Mouse (Mus musculus) testis, adult 2 months (tissue): ENCODE data around the gene Lrrc38.
A peak's percentile ranks its signal among the peaks of the same experiment; 100 is the strongest.

Source experiments
- CTCF ChIP-seq: fragments of 200-500 bp; IDR thresholded peaks from 2 replicates; pipeline ENCODE4 v1.5.1; 2012; ENCODE audit warnings: low read depth, mild to moderate bottlenecking, inconsistent platforms, low read length, moderate library complexity; ENCODE audit not compliant: control insufficient read depth, insufficient read depth, insufficient replicate concordance
- POLR2A ChIP-seq: fragments of 200-500 bp; IDR thresholded peaks from 2 replicates; pipeline ENCODE4 v1.6.1; 2012; ENCODE audit warnings: low read depth, mild to moderate bottlenecking, inconsistent platforms, low read length, moderate library complexity; ENCODE audit not compliant: control insufficient read depth

DNA sequence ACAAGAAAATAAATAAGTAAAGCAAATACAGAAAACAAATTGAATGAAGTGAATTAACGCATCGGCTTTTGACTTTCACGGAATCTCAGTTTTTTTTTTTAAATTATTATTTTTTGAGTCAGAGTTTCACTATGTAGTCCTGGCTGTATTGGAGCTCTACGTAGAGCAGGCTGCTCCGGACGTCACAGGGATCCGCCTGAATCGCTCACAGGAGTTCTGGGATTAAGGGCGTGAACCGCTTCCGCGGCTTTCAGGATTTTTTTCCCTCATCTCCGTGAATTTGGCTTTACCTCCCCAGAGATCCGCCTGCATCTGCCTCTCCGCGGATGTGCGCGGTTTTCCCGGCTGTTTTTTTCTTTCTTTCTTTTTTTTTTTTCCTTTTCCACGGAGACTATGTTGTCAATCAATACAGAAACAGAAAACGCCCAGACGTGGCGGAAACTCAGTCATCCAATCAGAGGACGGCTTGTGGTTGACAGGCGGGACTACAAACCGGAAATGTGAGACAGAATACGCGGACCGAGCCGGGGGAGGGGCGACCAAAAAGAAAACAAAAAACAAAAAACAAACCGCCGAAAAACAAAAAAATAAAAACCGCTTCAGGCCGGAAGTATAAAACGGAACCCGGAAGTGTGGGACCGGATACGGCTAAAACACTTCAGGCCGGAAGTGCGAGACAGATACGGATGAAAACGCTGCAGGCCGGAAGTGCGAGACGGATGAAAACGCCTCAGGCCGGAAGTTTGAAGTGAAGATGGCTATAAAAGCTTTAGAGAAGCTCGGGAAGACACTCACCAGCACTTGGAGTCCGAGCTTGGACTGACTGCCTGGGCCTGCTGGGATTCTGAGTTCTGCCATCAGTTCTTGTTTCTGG, 62.9 kb downstream of the Lrrc38 start, which contains the start of gene Pramef8:
- no peak for TF ChIP-seq CTCF
- peak; percentile 30; the same call in 1 of the 2 replicates for TF ChIP-seq POLR2A
